Mouse (Mus musculus): ENCODE data around the gene Itpr2. TPM values are rescaled to one million over a fixed set of nuclear protein-coding genes. Genes with fewer than 3 reads are reported as not detected.
"Not testable (repeated sequence)": the region's sequence is repeated elsewhere in the genome, so short reads cannot be mapped to it uniquely, and the experiment has no call there.

The Itpr2 gene
- total RNA-seq, 2 experiments from 2014 or later, result 12.3 to 15.4 TPM

- H3K4me3 ChIP-seq, result no peak overlapping the region
- intact Hi-C loops (cut with DNase I), result no loop called here
- DNase-seq (ENCODE audit: extremely low spot score in 1 of 2, low spot score in 2 of 2), result no peak
- TF ChIP-seq CTCF (IDR thresholded peaks at IDR 0.05), result no peak
- H3K27ac ChIP-seq, result no peak overlapping the region
These were observed 20.6 kb downstream of the Itpr2 start for GRCm38 (mm10) chr6:146481441-146481840.

- no peak for TF ChIP-seq CTCF (IDR thresholded peaks at IDR 0.05)
- no peak for DNase-seq (ENCODE audit: extremely low spot score in 1 of 2, low spot score in 2 of 2)
- no peak overlapping the region for H3K4me3 ChIP-seq
- intact Hi-C loops (cut with DNase I), result no loop called here
- H3K27ac ChIP-seq, result no peak overlapping the region
These were observed 21.1 kb downstream of the Itpr2 start for GRCm38 (mm10) chr6:146480925-146481324.

DNA sequence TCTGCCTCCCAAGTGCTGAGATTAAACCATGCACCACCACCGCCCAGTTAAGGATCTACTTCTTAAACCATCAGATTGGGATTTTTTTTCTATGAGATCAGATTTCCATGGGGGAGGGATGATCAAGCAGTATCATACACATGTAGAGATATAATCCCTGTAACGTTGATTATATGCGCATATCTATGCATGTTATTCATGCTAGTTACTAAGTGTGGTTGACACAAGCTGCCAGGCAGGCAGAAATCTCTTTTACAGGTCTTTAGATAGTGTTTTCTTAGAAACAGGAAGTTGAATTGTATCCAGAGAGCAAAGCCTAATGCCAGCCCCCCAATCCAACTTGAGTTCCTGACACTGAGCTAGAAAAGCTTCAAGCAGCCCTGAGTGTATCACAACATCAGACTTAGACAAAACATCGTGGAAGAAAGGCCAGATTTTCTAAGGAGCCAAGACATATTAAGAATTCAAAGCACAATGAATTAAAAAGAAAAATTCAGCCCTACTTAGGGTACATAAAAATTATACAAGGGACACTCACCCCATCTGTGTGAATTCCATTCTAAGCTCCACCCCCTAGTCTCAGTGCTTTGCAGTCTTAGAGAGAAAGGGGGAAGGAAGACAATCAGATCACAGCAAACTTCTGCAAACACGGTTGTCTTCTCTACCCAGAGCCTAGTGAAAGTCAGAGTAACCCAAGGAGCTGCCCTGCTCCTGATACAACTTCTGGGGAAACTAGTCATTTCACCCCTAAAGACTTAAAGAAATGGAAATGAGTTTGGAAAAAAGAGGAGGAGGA lies 22.9 kb downstream of the Itpr2 start:
- H3K27ac ChIP-seq, result no peak overlapping the region
- no peak for DNase-seq (ENCODE audit: extremely low spot score in 1 of 2, low spot score in 2 of 2)
- intact Hi-C loops (cut with DNase I), result no loop called here
- TF ChIP-seq CTCF (IDR thresholded peaks at IDR 0.05), result no peak
- H3K4me3 ChIP-seq, result no peak overlapping the region

DNA sequence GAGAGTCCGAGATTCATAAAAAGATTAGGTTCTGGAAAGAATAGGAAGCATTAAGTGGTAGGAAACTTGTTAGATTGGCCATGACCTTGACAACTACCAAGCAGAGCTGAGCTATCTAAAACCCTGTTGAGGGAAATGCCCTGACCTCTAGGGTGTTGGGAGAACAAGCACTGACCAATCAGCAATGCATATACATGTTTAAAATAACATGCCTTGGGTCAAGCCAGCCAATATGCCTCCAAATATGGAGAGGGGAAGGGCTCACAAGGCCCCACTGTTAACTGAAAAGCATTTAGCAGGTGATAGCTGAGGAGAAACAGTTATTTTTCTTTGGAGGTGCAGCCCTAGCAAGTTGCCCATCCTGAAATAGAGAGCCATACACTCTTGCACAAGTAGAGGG lies 25.2 kb downstream of the Itpr2 start:
- H3K4me3 ChIP-seq, result no peak overlapping the region
- DNase-seq (ENCODE audit: extremely low spot score in 1 of 2, low spot score in 2 of 2), result no peak
- H3K27ac ChIP-seq, result no peak overlapping the region
- intact Hi-C loops (cut with DNase I), result no loop called here
- TF ChIP-seq CTCF (IDR thresholded peaks at IDR 0.05), result no peak

DNA sequence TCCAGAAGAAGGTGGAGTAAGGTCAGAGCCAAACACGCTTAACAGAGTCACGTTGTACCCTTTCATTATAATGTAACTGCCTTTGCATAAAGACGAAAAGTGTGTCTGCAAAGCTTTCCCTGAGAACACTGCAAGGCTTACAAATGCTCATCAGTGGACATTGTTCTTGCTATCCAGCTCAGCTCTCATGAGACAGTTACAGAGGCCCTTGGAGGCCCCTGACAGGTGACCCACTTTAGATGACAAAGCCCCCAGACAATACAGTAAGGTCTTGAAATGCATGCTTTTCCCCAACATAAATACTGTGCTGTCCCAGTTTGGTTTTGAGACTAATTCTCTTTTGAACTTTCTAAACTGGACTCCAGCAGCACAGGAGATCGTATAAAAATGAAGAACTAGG lies 27.9 kb downstream of the Itpr2 start:
- no peak overlapping the region for H3K27ac ChIP-seq
- no peak overlapping the region for H3K4me3 ChIP-seq
- intact Hi-C loops (cut with DNase I), result no loop called here
- TF ChIP-seq CTCF (IDR thresholded peaks at IDR 0.05), result no peak
- no peak for DNase-seq (ENCODE audit: extremely low spot score in 1 of 2, low spot score in 2 of 2)

DNA sequence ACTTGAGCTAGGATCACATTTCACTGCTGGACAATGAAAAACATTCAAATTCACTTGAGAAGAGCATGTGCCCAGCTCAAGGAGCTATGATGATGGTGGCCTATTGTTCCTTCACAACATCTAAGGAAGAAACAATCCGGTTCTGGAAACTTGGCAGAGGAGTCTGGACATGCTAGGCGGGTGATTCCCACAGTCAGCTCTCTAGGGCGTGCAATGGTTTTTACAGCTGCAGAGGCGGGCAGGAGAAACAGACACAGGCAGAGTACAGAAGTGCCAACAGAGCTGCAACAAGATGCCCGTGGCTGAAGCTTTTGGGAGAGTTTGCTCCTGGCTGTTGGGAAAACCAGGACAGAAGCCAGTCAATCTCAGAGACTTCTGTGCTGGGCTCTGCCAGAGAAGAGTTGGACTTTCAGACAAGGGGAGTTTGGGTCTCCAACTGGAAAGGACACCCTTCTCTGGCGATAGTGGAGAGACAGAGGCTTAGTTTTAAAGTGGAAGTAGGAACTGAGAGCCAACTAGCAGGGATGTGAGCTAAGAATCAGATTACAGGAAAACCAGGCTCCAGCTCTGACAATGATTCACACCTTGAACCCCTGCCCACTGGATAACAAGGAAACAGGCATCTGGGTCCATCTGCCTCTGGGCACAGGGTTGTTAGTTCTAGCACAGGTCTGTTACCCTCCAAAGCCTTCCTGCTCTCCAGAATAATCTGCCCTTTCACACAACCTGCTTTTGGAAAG lies 28.6 kb downstream of the Itpr2 start:
- Histone ChIP-seq H3K4me3 (no peak overlapping the region), H3K27ac (no peak overlapping the region)
- intact Hi-C loops (cut with DNase I), result no loop called here
- TF ChIP-seq CTCF (IDR thresholded peaks at IDR 0.05), result no peak
- no peak for DNase-seq (ENCODE audit: extremely low spot score in 1 of 2, low spot score in 2 of 2)

- Histone ChIP-seq H3K4me3 (no peak overlapping the region), H3K27ac (no peak overlapping the region)
- TF ChIP-seq CTCF (IDR thresholded peaks at IDR 0.05), result no peak
- intact Hi-C loops (cut with DNase I), result no loop called here
- DNase-seq (ENCODE audit: extremely low spot score in 1 of 2, low spot score in 2 of 2), result no peak
These were observed 31.6 kb downstream of the Itpr2 start for GRCm38 (mm10) chr6:146470378-146470777.

DNA sequence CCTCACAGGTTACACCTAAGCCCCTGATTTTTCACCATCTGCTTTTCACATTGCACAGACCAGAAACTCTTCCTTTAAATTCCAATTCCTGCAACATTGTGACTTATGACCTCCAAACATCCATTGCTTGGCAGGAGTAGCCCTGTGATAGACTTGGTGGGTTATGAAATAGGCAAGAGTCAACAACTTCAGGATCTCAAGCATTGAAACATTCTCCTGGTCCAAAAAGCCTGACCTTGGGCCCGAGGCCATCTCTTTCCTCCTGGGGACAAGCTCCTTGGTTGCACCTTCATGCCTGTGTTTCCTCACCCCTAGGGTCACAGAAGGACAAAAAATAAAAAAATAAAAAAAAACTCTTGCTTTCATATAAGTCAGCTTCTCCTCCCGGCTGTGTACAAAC lies 32.1 kb downstream of the Itpr2 start:
- no peak for TF ChIP-seq CTCF (IDR thresholded peaks at IDR 0.05)
- Histone ChIP-seq H3K27ac (no peak overlapping the region), H3K4me3 (no peak overlapping the region)
- DNase-seq (ENCODE audit: extremely low spot score in 1 of 2, low spot score in 2 of 2), result no peak
- intact Hi-C loops (cut with DNase I), result no loop called here

- intact Hi-C loops (cut with DNase I), result no loop called here
- H3K4me3 ChIP-seq, result no peak overlapping the region
- H3K27ac ChIP-seq, result no peak overlapping the region
- DNase-seq (ENCODE audit: extremely low spot score in 1 of 2, low spot score in 2 of 2), result no peak
- no peak for TF ChIP-seq CTCF (IDR thresholded peaks at IDR 0.05)
These were observed 33.7 kb downstream of the Itpr2 start for GRCm38 (mm10) chr6:146468361-146468760.

DNA sequence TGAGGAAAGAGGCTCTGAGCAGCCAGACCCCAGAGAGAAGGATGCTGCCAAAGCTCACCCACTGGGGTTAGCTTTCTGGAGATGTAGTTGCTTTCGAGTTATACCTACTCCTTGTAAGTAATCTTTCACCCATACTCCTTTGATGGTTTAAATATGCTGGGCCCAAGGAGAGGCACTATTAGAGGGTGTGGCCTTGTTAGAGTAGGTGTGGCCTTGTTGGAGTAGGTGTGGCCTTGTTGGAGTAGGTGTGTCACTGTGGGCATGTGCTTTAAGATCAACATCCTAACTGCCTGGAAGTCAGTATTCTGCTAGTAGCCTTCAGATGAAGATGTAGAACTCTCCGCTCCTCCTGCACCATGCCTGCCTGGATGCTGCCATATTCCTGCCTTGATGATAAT lies 37.4 kb downstream of the Itpr2 start:
- intact Hi-C loops (cut with DNase I); H3K4me3 ChIP-seq; H3K27ac ChIP-seq; DNase-seq (ENCODE audit: extremely low spot score in 1 of 2, low spot score in 2 of 2): not testable (repeated sequence)

GRCm38 (mm10) chr6:146464014-146464644 lies 37.9 kb downstream of the Itpr2 start:
- H3K27ac ChIP-seq, result no peak overlapping the region
- intact Hi-C loops (cut with DNase I), result no loop called here
- no peak for DNase-seq (ENCODE audit: extremely low spot score in 1 of 2, low spot score in 2 of 2)

GRCm38 (mm10) chr6:146460936-146461335 lies 41.1 kb downstream of the Itpr2 start:
- no peak for TF ChIP-seq CTCF (IDR thresholded peaks at IDR 0.05)
- H3K27ac ChIP-seq, result no peak overlapping the region
- intact Hi-C loops (cut with DNase I), result no loop called here
- DNase-seq (ENCODE audit: extremely low spot score in 1 of 2, low spot score in 2 of 2), result no peak
- H3K4me3 ChIP-seq, result no peak overlapping the region

More at GRCm38 (mm10) chr6:146464014-146464644, 37.9 kb downstream of the Itpr2 start:
- no peak overlapping the region for H3K4me3 ChIP-seq
- TF ChIP-seq CTCF (IDR thresholded peaks at IDR 0.05), result no peak

All from left cerebral cortex, adult 2 months (tissue).